ENCODE assay signal across 8 mouse cellular contexts in the genomic region with DNA sequence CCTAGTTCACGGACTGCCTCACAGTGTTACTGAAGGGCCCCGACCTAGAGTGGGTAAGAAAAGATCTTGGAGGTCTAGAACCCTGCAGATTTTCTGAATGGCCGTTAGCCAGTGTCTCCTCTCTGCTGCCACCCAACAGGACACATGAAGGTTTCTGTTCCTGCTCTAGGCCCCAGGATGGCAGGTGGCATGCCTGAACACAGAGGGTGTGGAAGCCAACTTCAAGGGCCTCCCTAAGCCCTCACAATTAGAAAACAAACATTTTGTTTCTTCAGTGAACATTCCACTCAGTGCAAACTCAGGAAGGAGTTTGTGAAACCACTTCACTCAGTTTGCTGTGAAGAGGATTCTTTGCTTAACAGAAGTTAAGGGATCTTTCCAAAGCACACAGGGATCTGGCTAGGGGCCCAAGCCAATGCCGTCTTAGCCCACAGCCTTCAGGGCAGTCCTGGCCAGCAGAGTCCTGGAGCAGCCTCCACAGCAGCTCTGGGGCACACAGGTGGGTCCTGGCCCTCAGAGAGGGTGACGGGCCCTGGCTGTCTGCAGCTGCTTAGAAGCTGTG.
DNase-seq lines count a peak whose midpoint lies in the region; ATAC-seq and TF ChIP-seq lines count a peak whose summit lies in the region.

No protein-coding gene starts in this region.

- H3K36me3 ChIP-seq in embryonic facial prominence, embryonic 15.5 days, result peaks cover under 1% of the 10 kb centered on the region; the same call in 1 of the 2 replicates
- peaks cover 26% of the 10 kb centered on the region for H3K36me3 ChIP-seq in embryonic facial prominence, embryonic 10.5 days (replicated peaks)
- no peaks in the 10 kb centered on the region for H3K36me3 ChIP-seq in liver, embryonic 11.5 days (ENCODE audit: control insufficient read depth, insufficient read depth, low read length)
- no peaks in the 10 kb centered on the region for H3K36me3 ChIP-seq in myocyte (ENCODE audit: control insufficient read depth, insufficient read depth)
- no peaks in the 10 kb centered on the region for H3K36me3 ChIP-seq in intestine, embryonic 15.5 days

- TF ChIP-seq POLR2A in myocyte (IDR thresholded peaks at IDR 0.05; ENCODE audit: insufficient read length, low read depth), result peak; percentile 24

- WGBS in embryonic facial prominence, embryonic 15.5 days, result 80% methylated on average over 5 of the region's 5 CpGs
- 88% methylated on average over 5 of the region's 5 CpGs for WGBS in embryonic facial prominence, embryonic 10.5 days
- WGBS in liver, embryonic 11.5 days, result 81% methylated on average over 5 of the region's 5 CpGs
- WGBS in intestine, embryonic 15.5 days, result 92% methylated on average over 5 of the region's 5 CpGs

- H3K4me3 ChIP-seq in embryonic facial prominence, embryonic 15.5 days (replicated peaks), result no peak overlapping the region
- H3K4me3 ChIP-seq in embryonic facial prominence, embryonic 10.5 days, result no peak overlapping the region
- H3K4me3 ChIP-seq in layer of hippocampus, adult 2 months, result no peak overlapping the region
- no peak overlapping the region for H3K4me3 ChIP-seq in liver, embryonic 11.5 days (ENCODE audit: low read depth, low read length)
- no peak overlapping the region for H3K4me3 ChIP-seq in myocyte
- no peak overlapping the region for H3K4me3 ChIP-seq in intestine, embryonic 15.5 days (replicated peaks)

- no peaks in the 10 kb centered on the region for H3K27me3 ChIP-seq in embryonic facial prominence, embryonic 15.5 days
- no peaks in the 10 kb centered on the region for H3K27me3 ChIP-seq in embryonic facial prominence, embryonic 10.5 days (replicated peaks; ENCODE audit: low read depth, poor library complexity, severe bottlenecking)
- no peaks in the 10 kb centered on the region for H3K27me3 ChIP-seq in liver, embryonic 11.5 days (replicated peaks; ENCODE audit: control insufficient read depth, insufficient read depth, low read length)
- no peaks in the 10 kb centered on the region for H3K27me3 ChIP-seq in myocyte (ENCODE audit: control insufficient read depth, insufficient read depth, insufficient read length)
- no peaks in the 10 kb centered on the region for H3K27me3 ChIP-seq in intestine, embryonic 15.5 days (replicated peaks)

- DNase-seq in embryonic facial prominence, embryonic 10.5 days (ENCODE audit: low spot score), result no peak
- DNase-seq in layer of hippocampus, adult 2 months (ENCODE audit: low spot score in 2 of 2), result no peak
- DNase-seq in layer of hippocampus, postnatal 25 days (ENCODE audit: extremely low spot score in 1 of 2, low spot score in 1 of 2), result no peak
- no peak for DNase-seq in liver, embryonic 11.5 days (ENCODE audit: low spot score)
- DNase-seq in frontal cortex, adult 2 months (ENCODE audit: extremely low spot score in 1 of 2, low spot score in 1 of 2), result no peak

- no peak for TF ChIP-seq CTCF in layer of hippocampus, adult 2 months (conservative IDR thresholded peaks at IDR 0.05)

- no peak for ATAC-seq in embryonic facial prominence, embryonic 15.5 days (ENCODE audit: insufficient number of reproducible peaks, low FRiP score, low TSS enrichment, low read depth)
- ATAC-seq in liver, embryonic 11.5 days (replicated peaks; ENCODE audit: low FRiP score), result no peak
- ATAC-seq in intestine, embryonic 15.5 days, result no peak

- H3K4me2 ChIP-seq in embryonic facial prominence, embryonic 15.5 days (replicated peaks), result no peak overlapping the region
- no peak overlapping the region for H3K4me2 ChIP-seq in liver, embryonic 11.5 days
- H3K4me2 ChIP-seq in myocyte (ENCODE audit: low read depth), result peak overlapping the region; percentile 56
- no peak overlapping the region for H3K4me2 ChIP-seq in intestine, embryonic 15.5 days (replicated peaks)

- peak overlapping the region; percentile 29; the same call in 1 of the 2 replicates for H3K27ac ChIP-seq in embryonic facial prominence, embryonic 15.5 days (replicated peaks)
- no peak overlapping the region for H3K27ac ChIP-seq in embryonic facial prominence, embryonic 10.5 days (replicated peaks)
- peak overlapping the region; percentile 89 for H3K27ac ChIP-seq in layer of hippocampus, adult 2 months
- 0 out of 2 replicates have a peak overlapping the region, but pooled peaks have one; percentile 13 for H3K27ac ChIP-seq in liver, embryonic 11.5 days (ENCODE audit: low read depth, low read length)
- no peak overlapping the region for H3K27ac ChIP-seq in intestine, embryonic 15.5 days

- H3ac ChIP-seq in myocyte (ENCODE audit: control insufficient read depth, insufficient read length), result no peak overlapping the region

- no peak overlapping the region for H3K9ac ChIP-seq in embryonic facial prominence, embryonic 15.5 days
- H3K9ac ChIP-seq in liver, embryonic 11.5 days (ENCODE audit: low read depth, low read length), result no peak overlapping the region
- H3K9ac ChIP-seq in intestine, embryonic 15.5 days, result no peak overlapping the region

- H3K79me2 ChIP-seq in myocyte (ENCODE audit: control insufficient read depth, insufficient read depth), result no peaks in the 10 kb centered on the region

- H3K4me1 ChIP-seq in embryonic facial prominence, embryonic 15.5 days, result peaks cover 47% of the 10 kb centered on the region
- H3K4me1 ChIP-seq in embryonic facial prominence, embryonic 10.5 days, result peaks cover 41% of the 10 kb centered on the region
- peaks cover 31% of the 10 kb centered on the region for H3K4me1 ChIP-seq in liver, embryonic 11.5 days (replicated peaks; ENCODE audit: control insufficient read depth, insufficient read depth, low read length)
- H3K4me1 ChIP-seq in intestine, embryonic 15.5 days (replicated peaks), result peaks cover 7% of the 10 kb centered on the region; the same call in 1 of the 2 replicates

- no peaks in the 10 kb centered on the region for H3K9me3 ChIP-seq in embryonic facial prominence, embryonic 15.5 days (replicated peaks)
- H3K9me3 ChIP-seq in embryonic facial prominence, embryonic 10.5 days, result no peaks in the 10 kb centered on the region
- no peaks in the 10 kb centered on the region for H3K9me3 ChIP-seq in liver, embryonic 11.5 days (ENCODE audit: control insufficient read depth, low read length)
- H3K9me3 ChIP-seq in intestine, embryonic 15.5 days, result no peaks in the 10 kb centered on the region

TF ChIP-seq in myocyte, 11 proteins besides CTCF, POLR2A, EP300 and RAD21:
- peak in 1 of 3 experiments; percentile 59 for TF ChIP-seq MYOG (IDR thresholded peaks at IDR 0.05; ENCODE audit: control insufficient read depth in 1 of 3, insufficient read depth in 1 of 3, insufficient read length in 2 of 3, low read depth in 2 of 3)
- no peak for TF ChIP-seq TCF3 (IDR thresholded peaks at IDR 0.05; ENCODE audit: insufficient read length, low read depth)

Comparison
In these comparisons a context has a peak if more than half of its experiments do, and no peak if none do; other contexts are left out.
1. H3K27ac ChIP-seq: peak in embryonic facial prominence, embryonic 15.5 days (single experiment), layer of hippocampus, adult 2 months (single experiment) and liver, embryonic 11.5 days (single experiment); none in embryonic facial prominence, embryonic 10.5 days (single experiment) and intestine, embryonic 15.5 days (single experiment).